Mouse (Mus musculus): Measurements from ENCODE around the gene Mapk3. TPM values are rescaled to one million over a fixed set of nuclear protein-coding genes. Genes with fewer than 3 reads are reported as not detected.

Gene Mapk3
- polyA plus RNA-seq, 1 experiment from 2014 or later, result 94.8 TPM

Other genes starting within 250 kb of the Mapk3 start
- 165 and 176 TPM in 2 replicates for gene Eif3c, start 193.2 kb upstream of the Mapk3 start, polyA plus RNA-seq (2015; fragmentation: Nextera tagmentation; extraction: Ambion mirVana)
- 1.4 and 2.2 TPM in 2 replicates for gene Apobr, start 174.7 kb upstream of the Mapk3 start, polyA plus RNA-seq (2015; fragmentation: Nextera tagmentation; extraction: Ambion mirVana)
- 30.4 and 33.3 TPM in 2 replicates for gene Cln3, start 173.8 kb upstream of the Mapk3 start, polyA plus RNA-seq (2015; fragmentation: Nextera tagmentation; extraction: Ambion mirVana)
- gene Il27, start 164.7 kb upstream of the Mapk3 start, polyA plus RNA-seq (2015; fragmentation: Nextera tagmentation; extraction: Ambion mirVana), result not detected in 2 replicates
- gene Nupr1, start 128.7 kb upstream of the Mapk3 start, polyA plus RNA-seq (2015; fragmentation: Nextera tagmentation; extraction: Ambion mirVana), result 133 and 141 TPM in 2 replicates
- 40.4 and 47.6 TPM in 2 replicates for gene Sgf29, start 110.3 kb upstream of the Mapk3 start, polyA plus RNA-seq (2015; fragmentation: Nextera tagmentation; extraction: Ambion mirVana)
- gene Sult1a1, start 83.2 kb upstream of the Mapk3 start, polyA plus RNA-seq (2015; fragmentation: Nextera tagmentation; extraction: Ambion mirVana), result 11.9 and 13.0 TPM in 2 replicates
- gene Bola2, start 64.2 kb upstream of the Mapk3 start, polyA plus RNA-seq (2015; fragmentation: Nextera tagmentation; extraction: Ambion mirVana), result 93.0 and 107 TPM in 2 replicates
- gene Slx1b, start 63.8 kb upstream of the Mapk3 start, polyA plus RNA-seq (2015; fragmentation: Nextera tagmentation; extraction: Ambion mirVana), result 9.0 and 9.5 TPM in 2 replicates
- 45.8 and 55.5 TPM in 2 replicates for gene Coro1a, start 51.8 kb upstream of the Mapk3 start, polyA plus RNA-seq (2015; fragmentation: Nextera tagmentation; extraction: Ambion mirVana)
- 11.1 and 15.4 TPM in 2 replicates for gene Gdpd3, start 6.7 kb downstream of the Mapk3 start, polyA plus RNA-seq (2015; fragmentation: Nextera tagmentation; extraction: Ambion mirVana)
- gene Ypel3, start 17.4 kb downstream of the Mapk3 start, polyA plus RNA-seq (2015; fragmentation: Nextera tagmentation; extraction: Ambion mirVana), result 60.6 and 65.9 TPM in 2 replicates
- gene Tbx6, start 21.9 kb downstream of the Mapk3 start, polyA plus RNA-seq (2015; fragmentation: Nextera tagmentation; extraction: Ambion mirVana), result 0.27 and 0.47 TPM in 2 replicates
- 180 and 192 TPM in 2 replicates for gene Ppp4c, start 32.9 kb downstream of the Mapk3 start, polyA plus RNA-seq (2015; fragmentation: Nextera tagmentation; extraction: Ambion mirVana)
- 1.1 and 1.3 TPM in 2 replicates for gene Fam57b, start 38.1 kb downstream of the Mapk3 start, polyA plus RNA-seq (2015; fragmentation: Nextera tagmentation; extraction: Ambion mirVana)
- not detected in 2 replicates for gene 4930451I11Rik, start 72.0 kb downstream of the Mapk3 start, polyA plus RNA-seq (2015; fragmentation: Nextera tagmentation; extraction: Ambion mirVana)
- 0.89 TPM in 1 of 2 replicates, not detected in the other for gene Doc2a, start 87.8 kb downstream of the Mapk3 start, polyA plus RNA-seq (2015; fragmentation: Nextera tagmentation; extraction: Ambion mirVana)
- gene Hirip3, start 102.4 kb downstream of the Mapk3 start, polyA plus RNA-seq (2015; fragmentation: Nextera tagmentation; extraction: Ambion mirVana), result 22.9 and 24.4 TPM in 2 replicates
- 62.2 and 64.8 TPM in 2 replicates for gene Ino80e, start 102.8 kb downstream of the Mapk3 start, polyA plus RNA-seq (2015; fragmentation: Nextera tagmentation; extraction: Ambion mirVana)
- gene Taok2, start 125.1 kb downstream of the Mapk3 start, polyA plus RNA-seq (2015; fragmentation: Nextera tagmentation; extraction: Ambion mirVana), result 40.1 and 43.3 TPM in 2 replicates
- gene Tmem219, start 163.3 kb downstream of the Mapk3 start, polyA plus RNA-seq (2015; fragmentation: Nextera tagmentation; extraction: Ambion mirVana), result 30.2 and 34.1 TPM in 2 replicates
- gene Kctd13, start 169.3 kb downstream of the Mapk3 start, polyA plus RNA-seq (2015; fragmentation: Nextera tagmentation; extraction: Ambion mirVana), result 11.3 and 12.8 TPM in 2 replicates
- gene Asphd1, start 190.0 kb downstream of the Mapk3 start, polyA plus RNA-seq (2015; fragmentation: Nextera tagmentation; extraction: Ambion mirVana), result 0.18 and 0.45 TPM in 2 replicates
- 1.3 and 1.9 TPM in 2 replicates for gene Sez6l2, start 191.0 kb downstream of the Mapk3 start, polyA plus RNA-seq (2015; fragmentation: Nextera tagmentation; extraction: Ambion mirVana)
- 110 and 125 TPM in 2 replicates for gene Cdipt, start 216.3 kb downstream of the Mapk3 start, polyA plus RNA-seq (2015; fragmentation: Nextera tagmentation; extraction: Ambion mirVana)
- 1.5 and 2.1 TPM in 2 replicates for gene Cdiptos, start 216.5 kb downstream of the Mapk3 start, polyA plus RNA-seq (2015; fragmentation: Nextera tagmentation; extraction: Ambion mirVana)

Data from stomach, embryonic 16.5 days (tissue).